Mouse (Mus musculus) testis, adult 2 months (tissue): ENCODE measurements around the gene Eps8.

Source experiments
- CTCF ChIP-seq: fragments of 200-500 bp; IDR thresholded peaks from 2 replicates; pipeline ENCODE4 v1.5.1; 2012; ENCODE audit warnings: low read depth, mild to moderate bottlenecking, inconsistent platforms, low read length, moderate library complexity; ENCODE audit not compliant: control insufficient read depth, insufficient read depth, insufficient replicate concordance
- POLR2A ChIP-seq: fragments of 200-500 bp; IDR thresholded peaks from 2 replicates; pipeline ENCODE4 v1.6.1; 2012; ENCODE audit warnings: low read depth, mild to moderate bottlenecking, inconsistent platforms, low read length, moderate library complexity; ENCODE audit not compliant: control insufficient read depth

- TF ChIP-seq POLR2A: no peak
- no peak for TF ChIP-seq CTCF
Measured at GRCm38 (mm10) chr6:137493211-137494135, 161.2 kb downstream of the Eps8 start.
